Mouse (Mus musculus): Measurements from ENCODE around the gene Uox. TPM values are rescaled to one million over a fixed set of nuclear protein-coding genes. Genes with fewer than 3 reads are reported as not detected.

Uox gene
- not detected in 2 replicates for polyA plus RNA-seq (2012; ENCODE audit: insufficient read depth, low replicate concordance)

GRCm38 (mm10) chr3:146570148-146570782, at the start of gene Uox:
Gene Uox (plus strand): TSS chr3:146570426.
- TF ChIP-seq GATA1 (IDR thresholded peaks at IDR 0.05; ENCODE audit: borderline replicate concordance, low read length) (no peak), FLI1 (IDR thresholded peaks at IDR 0.05; ENCODE audit: low read length) (no peak)
- Histone ChIP-seq H3K27me3 (replicated peaks) (peaks cover 2% of the 10 kb centered on the region), H3K36me3 (replicated peaks; ENCODE audit: low read length) (no peaks in the 10 kb centered on the region), H3K4me3 (replicated peaks) (no peak within 1 kb of the TSS), H3K4me1 (peaks cover 17% of the 10 kb centered on the region), H3K9me3 (no peaks in the 10 kb centered on the region)

- Histone ChIP-seq H3K4me3 (replicated peaks) (peak within 1 kb of the TSS; percentile 98), H3K9me3 (no peaks in the 10 kb centered on the region), H3K27me3 (replicated peaks) (peaks cover 2% of the 10 kb centered on the region), H3K36me3 (replicated peaks; ENCODE audit: low read length) (peaks cover 30% of the 10 kb centered on the region), H3K4me1 (peaks cover 11% of the 10 kb centered on the region; the same call in 1 of the 2 replicates)
- TF ChIP-seq FLI1 (IDR thresholded peaks at IDR 0.05; ENCODE audit: low read length) (0 out of 2 replicates have a peak, but pooled peaks have one; percentile 45), GATA1 (IDR thresholded peaks at IDR 0.05; ENCODE audit: borderline replicate concordance, low read length) (no peak)
Observed at GRCm38 (mm10) chr3:146520798-146521651, 49.2 kb upstream of the Uox start, which contains the start of gene Rpf1. Gene Rpf1 (minus strand): TSS chr3:146521429.

GRCm38 (mm10) chr3:146521652-146522020, 48.6 kb upstream of the Uox start:
- TF ChIP-seq GATA1 (IDR thresholded peaks at IDR 0.05; ENCODE audit: borderline replicate concordance, low read length), result no peak
- no peak for TF ChIP-seq FLI1 (IDR thresholded peaks at IDR 0.05; ENCODE audit: low read length)
- Histone ChIP-seq H3K4me1 (peaks cover 11% of the 10 kb centered on the region; the same call in 1 of the 2 replicates), H3K27me3 (replicated peaks) (peaks cover 2% of the 10 kb centered on the region), H3K9me3 (no peaks in the 10 kb centered on the region), H3K36me3 (replicated peaks; ENCODE audit: low read length) (peaks cover 25% of the 10 kb centered on the region), H3K4me3 (replicated peaks) (peak overlapping the region; percentile 98)

- Histone ChIP-seq H3K27me3 (replicated peaks) (peaks cover 16% of the 10 kb centered on the region), H3K36me3 (replicated peaks; ENCODE audit: low read length) (no peaks in the 10 kb centered on the region), H3K4me1 (peaks cover 4% of the 10 kb centered on the region), H3K9me3 (peaks cover 5% of the 10 kb centered on the region), H3K4me3 (replicated peaks) (no peak overlapping the region)
- TF ChIP-seq GATA1 (IDR thresholded peaks at IDR 0.05; ENCODE audit: borderline replicate concordance, low read length), result no peak
Observed at GRCm38 (mm10) chr3:146528335-146528734, 41.9 kb upstream of the Uox start.

GRCm38 (mm10) chr3:146534986-146535385, 35.2 kb upstream of the Uox start:
- Histone ChIP-seq H3K4me1 (peaks cover 4% of the 10 kb centered on the region), H3K27me3 (replicated peaks) (peaks cover 11% of the 10 kb centered on the region), H3K9me3 (peaks cover 5% of the 10 kb centered on the region), H3K4me3 (replicated peaks) (no peak overlapping the region), H3K36me3 (replicated peaks; ENCODE audit: low read length) (no peaks in the 10 kb centered on the region)
- no peak for TF ChIP-seq GATA1 (IDR thresholded peaks at IDR 0.05; ENCODE audit: borderline replicate concordance, low read length)
- no peak for TF ChIP-seq FLI1 (IDR thresholded peaks at IDR 0.05; ENCODE audit: low read length)

GRCm38 (mm10) chr3:146540521-146541273, 29.5 kb upstream of the Uox start:
- Histone ChIP-seq H3K4me1 (peaks cover 6% of the 10 kb centered on the region), H3K4me3 (replicated peaks) (no peak overlapping the region), H3K9me3 (peaks cover 6% of the 10 kb centered on the region; the same call in 1 of the 2 replicates), H3K27me3 (replicated peaks) (no peaks in the 10 kb centered on the region), H3K36me3 (replicated peaks; ENCODE audit: low read length) (no peaks in the 10 kb centered on the region)
- no peak for TF ChIP-seq FLI1 (IDR thresholded peaks at IDR 0.05; ENCODE audit: low read length)
- no peak for TF ChIP-seq GATA1 (IDR thresholded peaks at IDR 0.05; ENCODE audit: borderline replicate concordance, low read length)

- Histone ChIP-seq H3K36me3 (replicated peaks; ENCODE audit: low read length) (no peaks in the 10 kb centered on the region), H3K9me3 (peaks cover 6% of the 10 kb centered on the region; the same call in 1 of the 2 replicates), H3K27me3 (replicated peaks) (no peaks in the 10 kb centered on the region), H3K4me3 (replicated peaks) (no peak overlapping the region), H3K4me1 (peaks cover 6% of the 10 kb centered on the region)
- TF ChIP-seq FLI1 (IDR thresholded peaks at IDR 0.05; ENCODE audit: low read length) (no peak), GATA1 (IDR thresholded peaks at IDR 0.05; ENCODE audit: borderline replicate concordance, low read length) (no peak)
Observed at GRCm38 (mm10) chr3:146543632-146544031, 26.6 kb upstream of the Uox start.

- peaks cover 5% of the 10 kb centered on the region for H3K4me1 ChIP-seq
- no peak overlapping the region for H3K4me3 ChIP-seq (replicated peaks)
- TF ChIP-seq GATA1 (IDR thresholded peaks at IDR 0.05; ENCODE audit: borderline replicate concordance, low read length) (no peak), FLI1 (IDR thresholded peaks at IDR 0.05; ENCODE audit: low read length) (no peak)
- peaks cover 9% of the 10 kb centered on the region for H3K27me3 ChIP-seq (replicated peaks)
- H3K36me3 ChIP-seq (replicated peaks; ENCODE audit: low read length), result no peaks in the 10 kb centered on the region
- H3K9me3 ChIP-seq, result no peaks in the 10 kb centered on the region
Observed at GRCm38 (mm10) chr3:146554816-146555215, 15.4 kb upstream of the Uox start.

- Histone ChIP-seq H3K4me3 (replicated peaks) (no peak overlapping the region), H3K9me3 (no peaks in the 10 kb centered on the region), H3K36me3 (replicated peaks; ENCODE audit: low read length) (no peaks in the 10 kb centered on the region), H3K4me1 (no peaks in the 10 kb centered on the region), H3K27me3 (replicated peaks) (peaks cover 5% of the 10 kb centered on the region)
- TF ChIP-seq FLI1 (IDR thresholded peaks at IDR 0.05; ENCODE audit: low read length), result no peak
- no peak for TF ChIP-seq GATA1 (IDR thresholded peaks at IDR 0.05; ENCODE audit: borderline replicate concordance, low read length)
Observed at GRCm38 (mm10) chr3:146556567-146556966, 13.7 kb upstream of the Uox start.
